Mouse (Mus musculus): ENCODE data around the gene Fbxo17.
A peak's percentile ranks its signal among the peaks of the same experiment; 100 is the strongest.
"Not testable (repeated sequence)": the region's sequence is repeated elsewhere in the genome, so short reads cannot be mapped to it uniquely, and the experiment has no call there.

Gene Fbxo17

GRCm38 (mm10) chr7:28716590-28717281 is at the start of gene Fbxo17:
TSS of gene Fbxo17 (plus strand) at chr7:28716804.
- no peak for DNase-seq

GRCm38 (mm10) chr7:28671172-28671571 is 45.4 kb upstream of the Fbxo17 start:
- DNase-seq, result no peak

GRCm38 (mm10) chr7:28672276-28672675 is 44.3 kb upstream of the Fbxo17 start:
- DNase-seq, result no peak

- not testable (repeated sequence) for DNase-seq
Observed at GRCm38 (mm10) chr7:28672786-28673185, 43.8 kb upstream of the Fbxo17 start.

GRCm38 (mm10) chr7:28674994-28675393 is 41.6 kb upstream of the Fbxo17 start:
- DNase-seq, result no peak

GRCm38 (mm10) chr7:28675746-28676145 is 40.9 kb upstream of the Fbxo17 start:
- no peak for DNase-seq

GRCm38 (mm10) chr7:28676811-28677541 is 39.6 kb upstream of the Fbxo17 start:
- DNase-seq, result no peak

- no peak for DNase-seq
Observed at GRCm38 (mm10) chr7:28677624-28678023, 39.0 kb upstream of the Fbxo17 start.

- DNase-seq, result no peak
Observed at GRCm38 (mm10) chr7:28691075-28691474, 25.5 kb upstream of the Fbxo17 start.

- DNase-seq, result peak; percentile 6
Observed at GRCm38 (mm10) chr7:28692545-28693320, 23.9 kb upstream of the Fbxo17 start, which contains the start of gene Fbxo27. TSS of gene Fbxo27 (plus strand) at chr7:28692849.

GRCm38 (mm10) chr7:28693321-28693966 is 23.2 kb upstream of the Fbxo17 start:
- peak; percentile 82 for DNase-seq

- DNase-seq, result no peak
Observed at GRCm38 (mm10) chr7:28694423-28694822, 22.2 kb upstream of the Fbxo17 start.

GRCm38 (mm10) chr7:28694966-28695511 is 21.6 kb upstream of the Fbxo17 start:
- no peak for DNase-seq

GRCm38 (mm10) chr7:28697277-28697676 is 19.3 kb upstream of the Fbxo17 start:
- no peak for DNase-seq

GRCm38 (mm10) chr7:28700269-28700668 is 16.3 kb upstream of the Fbxo17 start:
- DNase-seq, result no peak

- DNase-seq, result not testable (repeated sequence)
Observed at GRCm38 (mm10) chr7:28701306-28701705, 15.3 kb upstream of the Fbxo17 start.

- DNase-seq, result no peak
Observed at GRCm38 (mm10) chr7:28702601-28703143, 13.9 kb upstream of the Fbxo17 start.

- DNase-seq, result no peak
Observed at GRCm38 (mm10) chr7:28709454-28709853, 7.2 kb upstream of the Fbxo17 start.

GRCm38 (mm10) chr7:28710962-28711361 is 5.6 kb upstream of the Fbxo17 start:
- DNase-seq, result no peak

- no peak for DNase-seq
Observed at GRCm38 (mm10) chr7:28714667-28715066, 1.9 kb upstream of the Fbxo17 start.

GRCm38 (mm10) chr7:28715598-28715997 is 1.0 kb upstream of the Fbxo17 start:
- no peak for DNase-seq

- no peak for DNase-seq
Observed at GRCm38 (mm10) chr7:28717726-28718125, 1.1 kb downstream of the Fbxo17 start.

Data from kidney, adult 11 months (tissue).